Mouse (Mus musculus) heart, postnatal 4 days (tissue): Measurements from ENCODE around the gene 9230102O04Rik. TPM values are rescaled to one million over a fixed set of nuclear protein-coding genes. Genes with fewer than 3 reads are reported as not detected.

Experiments used
- DNase-seq: peaks from one replicate; pipeline ENCODE4 v3.0.0; 2021
- total RNA-seq, 2 experiments: library from RNA; stranded (reverse); gene quantifications; 2 replicates each; pipeline ENCODE4 v1.2.3; 2021

Gene 9230102O04Rik
- total RNA-seq, 2 experiments from 2014 or later: not detected

DNA sequence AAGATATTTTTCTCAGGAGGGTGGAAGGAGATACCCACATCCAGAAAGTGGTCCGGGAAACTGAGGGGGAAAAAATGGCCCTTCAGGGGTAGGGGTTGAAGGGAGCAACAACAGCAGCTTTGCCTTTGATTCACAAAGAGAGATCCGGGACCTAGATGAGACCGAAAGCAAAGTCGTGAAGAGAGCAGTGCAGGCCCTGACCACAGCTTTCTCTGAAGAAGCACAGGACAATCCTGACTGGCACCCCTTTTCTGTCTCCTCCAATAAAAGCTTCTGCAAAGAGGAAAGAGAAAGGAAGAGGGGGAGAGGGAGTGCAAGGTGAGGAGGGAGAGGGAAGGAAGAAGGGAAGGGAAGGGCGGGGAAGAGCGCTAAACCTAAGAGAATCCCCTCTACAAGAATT is 17.5 kb downstream of the 9230102O04Rik start:
- DNase-seq: no peak

DNA sequence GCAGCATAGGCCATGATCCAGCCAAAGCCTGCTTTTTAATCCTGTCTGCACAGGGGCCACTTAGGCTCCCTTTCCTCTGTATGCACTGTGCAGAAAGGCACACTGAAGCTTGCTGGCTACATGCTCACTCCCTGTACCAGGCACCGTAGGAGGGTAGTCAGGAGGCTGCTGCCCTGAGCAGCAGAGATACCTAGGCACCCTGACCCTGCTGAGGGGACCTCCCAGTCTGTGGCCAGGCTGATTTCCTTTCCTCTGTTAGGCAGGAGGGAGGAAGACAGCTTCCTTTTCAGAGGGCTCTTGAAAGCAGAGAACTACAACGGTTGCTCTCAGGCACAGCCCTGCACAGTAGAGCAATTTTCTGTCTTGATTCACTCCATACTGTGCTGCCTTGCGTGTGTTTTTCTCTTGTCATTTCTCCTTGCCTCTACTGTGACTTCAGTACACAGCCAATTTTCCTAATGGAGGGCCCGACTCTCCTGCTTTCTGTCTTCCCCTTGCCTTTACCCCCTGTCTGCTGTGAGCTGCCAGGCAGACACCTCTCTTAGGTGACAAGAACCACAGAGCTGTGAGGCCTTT is 18.1 kb downstream of the 9230102O04Rik start:
- no peak for DNase-seq

DNA sequence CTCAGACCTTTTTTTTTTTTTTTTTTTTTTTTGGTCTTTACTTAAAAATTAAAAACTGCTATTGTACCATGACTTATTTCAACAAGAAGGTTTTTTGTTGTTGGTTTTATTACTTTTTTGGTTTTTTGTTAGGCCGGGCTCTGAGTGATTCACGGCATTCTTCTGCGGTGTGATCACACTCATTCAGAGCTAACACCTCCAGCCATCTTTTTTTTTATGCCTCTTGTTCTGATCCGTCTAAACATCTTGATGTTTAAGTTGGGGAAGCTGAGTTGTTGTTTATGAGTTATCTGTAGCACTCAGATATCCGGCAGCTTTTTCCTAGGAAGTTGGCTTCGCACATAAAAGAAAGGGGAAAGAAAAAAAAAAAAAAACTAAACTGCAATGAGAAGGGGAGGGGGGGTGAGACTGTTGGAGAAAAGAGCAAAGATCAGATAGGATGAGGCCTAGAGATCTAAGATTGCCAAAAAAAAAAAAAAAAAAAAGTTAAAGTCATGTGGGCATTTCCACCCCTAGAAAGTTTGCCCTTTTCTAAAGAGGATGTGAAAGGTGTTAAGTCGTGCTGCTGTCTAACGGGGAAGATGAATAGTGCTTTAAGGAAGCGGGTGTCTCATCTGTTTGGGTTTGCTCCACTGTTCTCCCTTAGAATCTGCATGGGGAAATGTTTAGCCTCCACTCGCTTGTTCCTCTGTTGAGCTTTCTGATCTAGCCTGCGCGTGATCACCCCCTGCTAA is 22.1 kb downstream of the 9230102O04Rik start:
- no peak for DNase-seq

DNA sequence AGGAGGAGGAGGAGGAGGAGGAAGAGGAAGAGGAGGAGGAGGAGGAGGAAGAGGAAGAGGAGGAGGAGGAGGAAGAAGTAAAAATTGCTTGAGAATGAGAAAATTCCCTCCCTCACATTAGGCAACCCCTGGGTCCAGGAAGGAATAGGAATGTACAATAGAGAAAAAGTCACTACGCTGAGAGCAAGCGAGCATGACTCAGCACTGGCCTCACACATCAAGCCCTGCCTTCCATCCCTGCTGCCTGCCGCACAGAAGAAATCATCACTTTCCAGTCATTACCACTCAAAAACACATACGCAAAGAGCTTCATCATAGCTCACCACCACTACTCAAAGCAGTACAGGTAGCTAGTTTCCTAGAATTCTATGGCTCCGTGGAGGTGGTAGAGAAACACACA is 28.6 kb downstream of the 9230102O04Rik start:
- DNase-seq: no peak

DNA sequence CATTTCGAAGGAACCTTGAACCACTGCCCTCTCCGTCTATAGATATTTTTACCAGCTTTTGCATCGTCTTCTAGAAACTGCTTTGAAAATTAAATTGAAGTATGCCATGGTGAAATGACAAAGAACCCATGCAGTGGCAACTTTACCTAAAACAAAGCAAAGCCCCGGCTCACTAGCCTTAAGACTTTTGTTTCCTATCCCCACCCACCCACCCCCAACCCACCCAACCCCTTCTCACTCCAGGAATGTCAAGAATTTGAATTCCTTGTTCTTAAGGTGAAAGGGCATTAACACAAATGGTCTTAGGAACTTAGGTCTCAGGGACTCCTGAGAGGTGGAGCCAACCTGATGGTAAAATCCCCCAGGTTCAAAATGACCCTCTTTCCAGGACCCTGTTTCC is 33.5 kb downstream of the 9230102O04Rik start:
- no peak for DNase-seq

DNA sequence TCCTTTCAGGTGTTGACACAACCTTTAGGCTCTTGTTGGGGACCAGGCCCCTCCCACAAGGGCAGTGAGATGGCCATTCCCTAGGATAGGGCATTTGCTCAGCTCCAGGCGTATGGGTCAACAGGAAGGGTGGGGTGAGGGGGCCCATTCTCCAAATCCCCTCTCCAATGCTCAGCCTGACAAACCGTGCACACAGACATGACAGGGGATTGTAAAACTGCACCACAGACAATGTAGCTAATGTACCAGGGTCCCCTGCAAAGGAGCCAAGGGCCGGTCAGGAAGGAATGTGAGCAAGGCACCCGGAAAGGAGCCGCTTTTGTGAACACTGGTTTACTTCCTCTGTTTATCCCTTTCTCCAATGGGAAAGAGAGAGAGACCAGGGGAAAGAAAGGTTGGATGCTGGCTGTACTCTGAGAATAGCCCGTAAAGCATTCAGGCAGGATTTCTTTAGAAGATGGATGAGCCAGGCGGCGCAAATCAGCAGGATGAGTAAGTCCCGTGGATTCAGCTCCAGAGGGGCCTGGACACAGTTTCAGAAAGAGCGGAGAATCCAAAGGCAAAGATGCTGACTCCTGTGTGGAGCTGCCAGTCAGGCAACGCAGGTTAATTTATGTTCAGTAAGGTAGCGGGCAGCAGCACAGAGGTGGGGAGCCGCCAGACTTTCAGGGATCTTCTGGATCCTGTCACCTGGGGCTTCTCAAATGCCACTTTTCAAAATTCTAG is 36.3 kb downstream of the 9230102O04Rik start:
- DNase-seq: no peak

DNA sequence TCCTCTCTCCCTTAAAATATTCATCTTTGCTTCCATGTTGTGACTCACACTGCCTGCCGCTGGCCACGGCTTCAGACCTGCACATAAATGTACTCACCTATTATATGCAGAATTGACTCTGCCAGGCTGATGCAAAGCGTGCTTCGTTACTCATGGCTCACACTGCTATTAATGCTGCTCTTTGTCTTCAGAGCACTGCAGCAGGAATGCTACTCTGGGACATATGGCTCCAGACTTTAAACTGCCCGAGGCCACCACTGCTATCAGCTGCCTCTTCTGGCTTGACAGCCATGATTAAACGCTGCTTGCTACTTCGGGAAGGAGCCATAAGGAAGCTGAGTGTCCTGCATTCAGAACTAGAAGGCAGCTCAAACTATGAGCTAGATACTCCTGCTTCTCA is 54.1 kb downstream of the 9230102O04Rik start:
- no peak for DNase-seq

DNA sequence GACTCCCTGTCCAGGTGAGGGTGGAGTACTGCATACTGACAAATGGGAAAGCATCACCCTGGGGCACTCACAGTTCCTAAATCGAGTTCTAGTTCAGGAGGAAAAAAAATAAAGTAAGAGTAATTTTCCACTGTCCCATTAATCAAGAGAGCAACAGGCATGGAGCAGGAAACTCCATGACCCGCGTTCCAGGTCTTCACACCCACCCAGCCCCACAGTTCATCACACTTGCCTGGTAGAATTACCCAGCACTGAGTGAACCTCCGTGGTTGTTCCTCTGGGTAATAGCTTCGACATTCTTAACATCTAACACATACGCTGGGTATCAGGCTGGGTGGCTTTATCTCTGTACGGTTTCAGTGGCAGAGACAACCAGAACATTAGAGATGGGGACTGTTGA is 55.6 kb downstream of the 9230102O04Rik start:
- no peak for DNase-seq

Other genes starting within 250 kb of the 9230102O04Rik start
- not detected for gene 4930412O13Rik, start 8.3 kb downstream of the 9230102O04Rik start, total RNA-seq
- 1 to 10 TPM; 1.0 to 1.1 TPM for gene Gata3, start 494 bp upstream of the 9230102O04Rik start, total RNA-seq
- 1 to 10 TPM; 8.4 to 8.6 TPM for gene Taf3, start 159.1 kb upstream of the 9230102O04Rik start, total RNA-seq
- 1,000 to 10,000 TPM; 1,094 to 1,159 TPM for gene Atp5c1, start 191.0 kb upstream of the 9230102O04Rik start, total RNA-seq
- gene Kin, start 191.1 kb upstream of the 9230102O04Rik start, total RNA-seq: 10 to 100 TPM in 1 of 2 experiments, 1 to 10 TPM in 1; 9.9 to 12.7 TPM
- gene Itih2, start 241.9 kb upstream of the 9230102O04Rik start, total RNA-seq: under 1 TPM; 0.52 to 0.57 TPM